Mouse (Mus musculus): ENCODE measurements at regions not wholly inside any gene's neighbourhood (a gene's known extent, or its start where the extent isn't known, plus 50 kb on each side); places are given as distances from the start of the nearest gene placed in this dataset.
A peak's percentile ranks its signal among the peaks of the same experiment; 100 is the strongest.

DNA sequence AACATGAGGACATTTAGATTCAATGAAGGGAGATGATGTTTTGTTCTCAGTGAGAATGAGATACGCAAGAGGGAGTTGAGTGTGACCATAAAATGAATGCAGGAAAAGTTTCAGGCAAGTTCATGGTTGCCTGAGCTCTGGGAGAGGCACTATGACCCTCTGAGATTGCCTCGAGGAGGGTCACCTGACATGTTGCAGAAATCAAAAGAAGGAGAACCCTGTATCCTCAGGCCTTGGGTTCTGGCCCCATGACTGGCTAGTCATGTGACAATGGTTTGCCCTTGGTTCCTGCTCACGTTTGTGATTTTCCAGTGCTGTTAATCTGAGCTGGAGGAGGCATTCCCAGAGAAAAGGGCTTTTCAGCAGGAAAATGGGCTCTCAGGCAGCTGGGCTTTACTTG is 98.9 kb downstream of the Mab21l3 start:
- no peak for DNase-seq

DNA sequence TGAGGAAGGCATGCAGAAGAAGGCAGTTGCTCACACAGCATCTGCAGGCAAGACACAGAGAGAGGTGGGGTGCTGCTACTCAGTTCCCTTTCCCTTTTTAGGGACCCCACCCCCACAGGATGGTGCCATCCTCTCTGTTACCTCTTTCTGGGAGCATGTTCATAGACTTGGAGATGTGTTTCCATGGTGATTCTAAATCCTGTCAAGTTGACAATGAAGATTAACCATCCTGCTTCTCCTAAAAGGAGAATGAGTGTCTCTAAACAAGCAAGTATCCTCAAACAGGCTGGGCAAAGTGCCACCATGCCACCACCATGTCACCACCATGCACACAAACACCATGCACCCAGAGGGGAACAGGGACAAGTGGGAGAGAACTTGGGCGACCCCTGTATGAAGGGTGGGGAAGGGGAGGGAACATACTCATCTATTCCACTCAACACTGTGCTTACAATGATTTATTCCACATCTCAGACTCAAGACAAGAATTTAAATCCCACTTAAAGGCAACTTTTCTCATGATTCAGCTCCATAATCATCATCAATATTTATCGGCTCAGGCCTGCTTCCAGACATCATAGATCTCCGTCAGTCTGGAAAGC is 99.6 kb downstream of the Mab21l3 start:
- no peak for DNase-seq

DNA sequence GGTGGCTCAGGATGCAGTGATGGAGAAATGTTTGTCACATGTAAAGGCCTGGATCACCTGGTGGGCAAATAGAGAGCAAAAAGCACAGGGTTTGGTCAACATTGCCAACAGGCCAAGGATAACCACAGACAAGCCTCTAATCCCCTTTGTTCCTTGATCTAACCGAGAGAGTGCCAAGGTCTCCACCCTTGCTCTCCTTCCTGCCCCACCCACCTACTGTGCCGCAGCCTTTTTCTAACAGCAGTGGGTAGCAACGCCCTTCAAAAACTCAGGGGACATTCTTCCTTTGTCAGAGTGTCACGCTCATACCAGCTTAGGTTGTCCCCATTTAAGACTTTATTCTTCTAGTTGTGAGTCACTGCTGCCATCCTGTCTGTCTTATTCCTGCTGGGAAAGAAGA is 100.6 kb downstream of the Mab21l3 start:
- DNase-seq = no peak

DNA sequence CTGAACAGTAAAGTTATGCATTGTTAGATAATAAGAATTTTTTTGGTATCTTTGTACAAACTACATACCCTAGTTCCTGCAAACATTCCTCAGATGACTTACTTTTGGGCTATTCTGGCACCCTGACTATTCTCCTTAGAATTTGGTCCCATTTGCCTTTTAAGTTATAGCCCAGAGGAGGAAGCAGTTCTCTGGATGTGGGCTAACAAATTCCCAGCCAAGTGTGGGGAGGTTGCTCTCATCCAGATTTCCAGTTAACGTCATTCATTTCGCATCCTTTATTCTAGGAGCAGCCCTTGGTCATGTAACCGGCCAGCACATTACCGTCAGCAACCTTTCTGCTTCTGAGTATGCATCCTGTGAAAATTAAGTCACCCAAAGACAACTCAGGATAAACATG is 107.9 kb downstream of the Mab21l3 start:
- DNase-seq = no peak

DNA sequence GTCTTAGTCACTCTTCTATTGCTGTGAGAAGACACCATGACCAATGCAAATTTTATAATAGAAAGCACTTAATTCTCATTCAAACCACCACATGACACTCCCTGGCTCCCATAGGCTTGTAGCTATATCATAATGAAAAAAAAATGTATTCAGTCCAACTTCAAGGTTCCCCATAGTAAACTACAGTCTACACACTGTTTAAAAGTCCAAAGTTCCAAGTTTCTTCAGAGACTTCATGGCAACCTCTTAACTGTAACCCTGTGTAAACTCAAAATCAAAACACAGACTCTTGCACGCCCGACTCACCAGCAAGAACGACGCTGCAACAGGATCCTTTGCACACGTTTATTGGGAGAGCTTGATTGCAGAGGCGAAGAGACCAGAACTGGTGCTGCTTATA is 111.6 kb downstream of the Mab21l3 start:
- no peak for DNase-seq

DNA sequence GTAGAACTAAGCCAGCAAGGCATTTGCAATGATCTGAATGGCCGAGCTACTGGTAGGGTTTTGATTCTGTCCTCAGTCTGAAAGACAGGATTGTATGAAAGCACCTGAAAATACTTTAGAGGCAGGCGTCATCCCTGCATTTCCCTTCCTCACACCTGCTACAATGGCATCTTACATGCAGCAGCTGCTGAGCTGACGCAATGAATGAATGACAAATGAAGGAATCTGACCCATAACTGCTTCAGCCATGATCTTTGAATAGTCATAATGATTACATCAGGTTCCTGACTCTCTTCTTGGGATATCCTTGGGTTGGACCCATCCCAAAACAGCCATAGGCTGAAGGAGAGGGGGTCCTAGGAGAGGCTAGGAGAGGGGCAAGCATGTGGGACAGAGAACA is 119.7 kb downstream of the Mab21l3 start:
- DNase-seq = no peak

DNA sequence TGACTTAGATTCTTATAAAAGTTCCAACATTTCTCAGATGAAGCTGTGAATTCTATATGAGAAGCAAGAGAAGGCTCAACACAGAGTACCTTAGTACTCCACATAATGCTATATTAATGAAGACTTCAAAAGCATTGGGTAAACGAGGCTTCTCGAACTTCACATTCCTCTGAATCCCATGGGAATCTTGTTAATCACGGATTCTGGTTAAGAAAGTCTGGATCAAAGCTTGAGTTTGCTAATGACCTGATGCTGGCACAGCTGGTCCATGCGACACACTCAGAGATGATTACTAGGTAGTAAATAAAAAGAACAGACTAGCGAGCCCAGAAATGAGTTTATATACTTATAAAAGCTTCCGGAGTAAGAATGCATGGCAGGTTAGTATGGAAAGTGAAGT is 118.4 kb upstream of the Atp1a1 start:
- peak; percentile 38 for DNase-seq

DNA sequence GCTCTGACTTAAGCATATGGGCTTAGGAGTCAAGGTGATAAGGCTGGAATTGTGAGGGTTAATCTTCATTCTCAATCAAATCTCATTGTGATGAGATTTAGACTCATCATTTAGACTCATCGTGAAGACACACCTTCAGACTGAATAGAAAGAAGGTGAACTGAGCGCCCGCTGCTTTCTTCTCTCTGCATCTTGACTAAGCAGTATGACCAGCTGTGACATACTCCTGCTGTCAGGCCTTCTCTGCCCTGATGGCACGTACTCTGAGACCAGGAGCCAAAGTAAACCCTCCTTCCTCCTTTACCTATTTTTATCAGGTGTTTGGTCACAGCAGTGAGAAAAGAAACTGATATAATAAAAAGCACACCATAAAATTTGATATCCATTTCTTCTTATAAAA is 117.5 kb upstream of the Atp1a1 start:
- DNase-seq = no peak

DNA sequence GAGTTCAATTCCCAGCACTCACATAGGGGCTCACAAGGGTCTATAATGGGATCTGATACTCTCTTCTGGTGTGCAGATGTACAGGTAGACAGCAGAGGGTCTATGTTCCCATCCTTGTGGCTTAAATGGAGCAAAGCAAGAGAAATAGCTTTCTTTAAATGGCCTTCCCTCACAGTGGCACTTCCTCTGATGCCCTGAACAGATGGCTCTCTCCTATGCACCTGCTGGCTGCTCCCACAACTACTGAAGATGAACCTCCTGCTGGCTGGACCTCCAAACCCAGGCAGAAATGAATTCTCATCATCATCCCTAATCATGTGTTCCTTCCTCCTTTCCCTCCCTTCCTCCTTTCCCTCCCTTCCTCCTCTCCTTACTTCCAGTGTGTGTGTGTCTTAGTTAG is 110.9 kb upstream of the Atp1a1 start:
- no peak for DNase-seq

DNA sequence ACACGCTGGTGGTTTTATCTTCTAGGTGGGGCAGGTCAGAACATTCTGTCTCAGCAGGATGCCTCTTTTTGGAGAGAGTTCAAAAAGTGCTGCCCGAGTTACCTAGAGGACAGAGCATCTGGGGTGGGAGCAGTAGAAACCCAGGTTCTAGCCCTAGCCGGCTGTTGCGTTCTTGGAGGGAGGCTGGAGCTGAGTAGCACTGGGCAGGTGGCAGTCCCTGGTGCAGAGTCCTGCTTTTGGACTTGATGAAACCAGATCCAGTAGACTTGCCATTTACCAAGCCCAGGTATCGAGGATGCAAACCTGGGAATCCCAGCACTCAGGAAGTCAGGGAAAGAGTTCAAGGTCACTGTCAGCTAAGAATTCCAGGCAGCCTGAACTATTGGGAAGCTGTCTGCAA is 110.3 kb upstream of the Atp1a1 start:
- no peak for DNase-seq

DNA sequence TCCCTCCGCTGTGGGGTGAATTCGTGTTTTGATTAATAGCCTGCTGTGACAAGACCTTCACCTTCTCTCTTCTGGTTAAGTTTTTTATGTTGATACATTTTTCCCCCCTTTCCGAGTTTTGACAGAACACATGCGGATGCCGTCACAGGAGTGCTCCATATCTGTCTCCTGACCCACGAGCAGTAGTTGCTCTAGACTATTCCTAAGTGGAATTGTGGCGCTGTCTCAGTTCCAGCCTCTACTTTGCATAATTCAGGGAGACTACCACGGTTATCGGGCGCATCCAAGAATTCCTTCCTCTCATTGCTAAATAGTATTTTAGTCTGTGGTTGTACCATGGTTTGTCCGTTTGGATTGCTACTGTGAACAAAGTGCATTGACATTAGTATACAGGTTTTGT is 109.2 kb upstream of the Atp1a1 start:
- no peak for DNase-seq

DNA sequence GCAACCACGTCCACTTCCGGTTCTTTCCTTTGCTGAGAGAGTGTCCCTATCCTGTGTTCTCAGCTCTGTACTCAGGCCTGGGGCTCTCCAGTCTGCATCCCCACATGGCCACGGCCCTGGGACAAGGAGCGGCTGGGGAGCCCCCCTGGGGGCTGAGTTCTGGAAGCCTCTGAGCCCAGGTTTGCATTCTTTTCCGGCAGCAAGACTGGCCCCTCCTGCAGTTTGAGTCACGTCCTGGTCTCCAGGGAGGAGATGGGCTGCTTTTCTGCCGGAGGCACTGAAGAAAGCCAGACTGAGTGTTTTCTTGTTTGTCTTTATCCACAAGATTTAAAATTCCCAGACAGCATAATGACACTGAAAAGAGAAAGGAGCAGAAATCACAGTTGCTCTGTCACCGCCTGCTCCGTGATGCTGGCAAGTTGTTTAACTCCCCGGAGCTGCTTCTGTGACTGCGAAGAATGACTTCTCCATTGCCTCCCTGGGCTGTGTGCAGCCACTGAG is 108.7 kb upstream of the Atp1a1 start:
- DNase-seq = peak; percentile 48

DNA sequence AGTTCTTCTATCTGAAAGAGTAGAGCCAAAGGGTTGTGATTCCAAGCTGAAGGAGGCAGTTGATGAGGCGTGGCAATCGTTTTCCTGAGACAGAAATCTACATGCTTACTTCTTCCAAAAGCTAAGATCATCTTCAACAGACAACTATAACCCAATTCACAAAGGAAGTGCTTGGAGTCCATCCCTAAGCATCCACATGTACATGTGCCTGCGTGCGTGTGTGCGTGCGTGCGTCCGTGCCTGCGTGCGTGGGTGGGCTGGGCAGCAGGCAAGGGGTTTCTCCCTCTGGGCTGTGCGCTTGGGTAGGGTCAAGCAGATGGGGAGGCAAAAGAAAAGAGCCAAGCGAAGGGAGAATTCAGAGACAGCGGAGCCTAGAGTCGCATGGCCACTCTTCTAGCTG is 108.2 kb upstream of the Atp1a1 start:
- no peak for DNase-seq

DNA sequence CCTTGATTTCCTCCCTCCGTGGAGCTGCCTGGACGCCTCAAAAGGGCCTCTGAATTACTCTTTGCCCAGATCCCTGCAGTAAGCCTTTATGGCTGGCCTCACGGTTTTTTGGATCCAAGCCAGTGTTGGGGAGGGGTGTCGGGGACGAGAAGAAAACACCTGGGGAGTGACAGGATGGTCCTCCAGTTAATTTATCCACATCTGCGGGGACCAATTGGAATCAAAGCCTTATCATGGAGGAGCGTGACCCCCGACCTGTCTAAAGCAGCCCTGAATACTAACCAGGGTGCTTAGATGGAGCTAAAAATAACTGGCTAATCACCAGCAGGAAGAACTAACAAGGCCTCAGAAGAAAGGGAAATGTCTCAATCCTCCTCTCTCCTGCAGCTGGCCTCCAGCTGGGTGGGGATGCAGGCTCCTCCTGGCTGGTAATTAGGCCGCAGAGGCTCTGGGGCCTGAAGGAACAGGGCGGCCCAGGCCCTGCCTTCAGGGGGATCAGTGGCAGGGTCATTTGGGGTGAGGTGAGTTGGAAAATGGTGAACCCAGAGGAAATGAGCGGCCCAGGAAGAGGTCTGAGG is 107.2 kb upstream of the Atp1a1 start:
- DNase-seq = peak; percentile 63

DNA sequence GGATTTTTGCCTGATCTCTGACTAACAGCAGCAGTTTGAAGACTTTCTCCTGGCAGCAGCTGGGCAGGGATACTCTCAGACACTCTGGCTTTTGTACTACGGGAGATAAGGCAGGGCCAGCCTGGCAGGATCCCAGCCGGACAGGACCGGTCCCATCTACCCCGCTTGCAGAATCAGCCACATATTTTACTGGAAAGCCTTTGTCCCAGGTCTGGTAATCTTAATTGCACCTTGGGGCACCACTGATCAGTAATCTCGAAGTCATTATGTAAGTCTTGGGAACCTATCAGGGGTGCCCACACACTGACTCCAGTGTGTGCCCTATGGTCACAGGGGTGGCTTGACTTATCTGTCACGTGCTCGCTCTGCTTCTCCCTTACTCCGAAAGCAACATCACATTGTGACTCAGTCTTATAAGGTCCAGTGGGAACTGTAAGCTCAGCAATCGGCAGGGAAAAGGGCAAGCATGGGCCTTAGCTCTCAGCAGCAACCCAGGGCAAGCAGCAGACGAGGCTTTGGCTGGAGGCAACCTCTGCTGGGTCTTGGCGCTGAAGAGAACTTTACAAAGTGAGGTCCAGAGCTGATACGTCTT is 105.0 kb upstream of the Atp1a1 start:
- DNase-seq = no peak

DNA sequence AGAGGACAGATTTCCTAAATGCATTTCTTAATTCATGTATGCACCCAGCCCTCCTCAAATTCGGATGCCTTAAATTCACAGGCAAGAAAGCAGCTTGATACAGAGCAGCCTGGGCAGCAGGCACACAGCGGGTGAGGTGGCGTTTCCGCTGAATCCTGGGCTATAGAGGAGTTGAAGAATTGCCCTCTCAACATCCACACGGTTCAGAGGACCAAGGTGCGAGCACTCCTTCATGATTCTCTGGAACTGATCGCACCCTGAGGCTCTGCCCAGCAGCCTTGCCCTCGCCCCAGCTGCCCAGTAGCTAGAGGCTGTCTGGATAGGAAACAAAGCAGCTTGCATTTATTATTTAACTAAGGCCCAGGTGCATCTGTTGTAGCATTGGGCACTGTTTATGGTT is 104.3 kb upstream of the Atp1a1 start:
- no peak for DNase-seq

DNA sequence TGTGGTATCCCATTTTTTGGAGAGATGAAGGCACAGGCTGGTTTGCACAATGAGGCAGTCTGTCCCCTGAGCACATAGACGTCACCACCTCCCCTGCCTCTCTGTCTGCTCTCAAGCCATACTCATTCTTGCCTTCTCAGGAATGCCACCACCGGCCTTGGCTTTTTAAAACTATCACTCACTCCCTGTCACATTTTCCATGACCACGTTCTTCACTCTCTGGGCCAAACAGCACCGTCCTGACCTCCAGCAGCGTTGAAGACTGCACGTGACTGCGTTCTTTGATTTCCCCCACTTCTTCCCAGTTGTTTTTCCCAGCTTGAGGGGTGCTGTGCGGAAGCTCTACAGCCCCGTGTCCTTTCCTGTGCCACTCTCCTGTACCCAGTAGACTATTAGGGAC is 100.4 kb upstream of the Atp1a1 start:
- no peak for DNase-seq

DNA sequence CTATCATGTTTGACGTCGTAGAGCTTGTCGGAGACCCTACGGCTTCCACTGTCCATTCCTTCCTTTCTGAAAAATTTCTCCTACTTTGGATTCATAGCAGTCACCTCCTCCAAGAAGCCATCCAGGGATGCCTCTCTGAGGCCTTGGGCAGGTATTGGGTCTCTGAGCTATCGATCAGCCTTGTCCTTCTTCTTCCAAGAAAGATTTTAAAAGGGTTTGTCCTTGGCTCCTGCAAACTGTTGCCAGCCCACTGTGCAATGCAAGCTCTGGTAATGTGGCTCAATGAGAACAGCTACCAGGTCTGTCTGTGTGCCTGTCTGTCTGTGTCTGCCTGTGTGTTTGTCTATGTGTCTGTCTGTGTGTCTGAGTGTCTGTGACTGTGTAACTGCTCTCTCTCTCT is 99.8 kb upstream of the Atp1a1 start:
- no peak for DNase-seq

DNA sequence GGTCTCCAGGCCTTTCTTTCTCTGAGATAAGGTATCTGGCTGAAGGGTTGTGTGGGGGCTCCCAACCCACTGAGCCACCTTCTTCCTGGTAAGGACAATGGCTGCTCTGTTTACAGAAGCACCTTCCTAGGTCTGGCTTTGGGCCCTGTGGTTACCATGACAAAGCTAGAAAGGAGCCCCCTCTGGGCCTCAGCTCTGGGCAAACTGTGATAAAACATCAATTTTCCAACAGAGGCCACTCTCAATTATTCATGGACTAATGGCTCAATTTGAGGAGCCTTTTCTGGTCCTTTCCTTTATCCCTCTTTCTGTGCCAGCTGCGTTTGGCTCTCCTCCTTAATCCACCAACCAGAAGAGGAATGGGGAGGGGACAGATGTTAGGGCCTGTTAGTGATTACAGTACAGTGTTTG is 97.3 kb upstream of the Atp1a1 start:
- peak; percentile 25 for DNase-seq

DNA sequence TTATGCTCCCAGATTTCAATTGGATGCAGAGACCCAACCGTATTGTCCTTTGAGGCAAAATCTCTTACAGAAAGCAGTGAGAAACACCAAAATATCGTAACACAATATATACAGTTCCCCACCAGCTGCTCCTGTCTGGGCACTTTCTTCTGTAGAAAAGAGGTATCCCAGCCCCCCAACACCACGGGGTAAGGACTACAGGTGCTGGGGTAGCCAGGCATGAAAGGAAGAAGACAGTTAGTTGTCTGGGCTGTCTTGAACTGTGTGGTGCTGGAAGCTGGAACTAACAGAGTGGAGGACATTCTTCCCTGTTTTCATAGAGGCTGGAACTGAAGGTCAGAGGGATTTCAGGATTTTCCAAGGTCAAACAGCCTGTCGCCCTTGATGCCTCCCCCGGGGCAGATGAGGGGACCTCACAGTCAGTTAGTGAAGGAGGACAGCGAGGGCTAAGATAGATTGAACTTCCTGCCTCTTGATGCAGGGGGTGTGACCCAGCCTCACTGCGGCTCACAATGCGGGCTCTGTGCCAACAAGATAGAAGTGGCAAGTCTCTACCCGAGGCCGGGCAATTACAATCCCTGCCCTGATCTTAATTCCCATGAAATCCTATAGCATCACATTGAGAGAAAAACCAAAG is 96.6 kb upstream of the Atp1a1 start:
- DNase-seq = peak; percentile 25

DNA sequence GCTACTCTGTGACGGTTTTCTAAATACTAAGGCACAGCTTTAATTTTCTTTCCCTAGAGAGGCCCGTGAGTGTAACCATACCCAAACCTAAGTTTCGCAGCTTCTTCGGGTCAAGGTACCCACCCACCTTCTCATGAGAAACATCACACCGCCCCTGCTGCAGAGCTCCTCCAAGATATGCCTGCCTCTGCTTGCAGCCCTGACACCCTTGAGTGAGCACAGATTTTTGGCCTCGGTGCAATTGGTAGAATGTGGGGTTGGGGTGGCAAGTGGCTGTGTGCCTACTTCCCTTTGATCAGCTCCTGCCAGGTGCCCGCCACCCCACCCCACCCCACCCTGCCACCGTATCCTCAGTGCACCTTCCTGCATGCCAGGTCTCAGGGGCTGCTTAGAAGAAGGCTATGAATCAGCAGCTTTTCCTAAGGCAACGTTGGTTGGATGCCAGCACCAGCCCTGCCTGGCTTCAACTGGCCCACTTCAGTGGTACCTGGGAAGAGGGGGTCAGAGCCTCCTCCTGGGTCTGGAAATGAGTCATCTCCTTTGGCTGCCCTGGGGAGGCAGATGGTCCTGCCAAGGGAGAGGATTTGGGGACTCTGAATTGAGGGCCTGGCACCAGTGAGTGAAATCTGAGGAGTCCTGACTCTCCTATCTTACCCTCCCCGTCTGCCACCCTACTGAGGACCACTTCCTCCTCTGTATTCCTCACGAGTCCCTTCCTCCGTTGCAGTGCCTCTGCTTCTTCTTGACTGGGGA is 95.6 kb upstream of the Atp1a1 start:
- no peak for DNase-seq

DNA sequence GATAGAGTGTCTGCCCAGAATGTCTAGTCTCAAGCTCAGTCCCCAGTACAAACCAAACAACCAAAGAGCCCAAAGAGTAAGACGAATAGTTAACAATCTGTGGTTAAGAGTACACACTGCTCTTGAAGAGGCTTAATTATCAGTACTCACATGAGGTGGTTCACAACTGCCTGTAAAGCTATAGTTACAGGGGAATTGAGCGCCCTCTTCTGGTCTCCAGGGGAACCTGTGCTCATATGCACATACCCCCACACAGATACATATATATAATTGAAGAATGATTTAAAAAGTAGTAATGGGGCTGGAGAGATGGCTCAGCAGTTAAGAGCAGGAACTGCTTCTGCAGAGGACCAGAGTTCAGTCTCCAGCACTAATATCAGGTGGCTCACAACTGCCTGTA is 92.3 kb upstream of the Atp1a1 start:
- no peak for DNase-seq

DNA sequence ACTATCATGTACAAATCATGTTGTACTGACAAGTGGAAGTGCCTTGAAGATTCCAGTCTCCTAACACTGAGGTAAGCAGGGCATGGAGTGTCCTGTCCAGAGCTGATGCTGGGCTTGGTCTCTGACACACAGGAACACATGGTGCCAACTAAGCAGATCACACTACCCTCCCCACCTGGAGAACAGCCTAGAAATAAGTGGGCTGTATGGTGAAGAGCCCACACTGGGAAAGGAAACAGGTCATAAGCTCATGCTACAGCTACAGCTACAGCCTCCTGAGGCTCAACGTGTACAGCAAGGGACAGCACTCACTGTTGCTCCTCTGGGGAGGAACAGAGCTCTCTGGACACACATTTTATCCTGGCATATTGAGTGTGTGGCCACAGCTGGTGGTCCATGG is 89.8 kb upstream of the Atp1a1 start:
- no peak for DNase-seq

Measured in embryo, embryonic 11 days (tissue).